Mouse (Mus musculus) gastrocnemius, postnatal 4 days (tissue): Measurements from ENCODE around the gene Rnd1. TPM values are rescaled to one million over a fixed set of nuclear protein-coding genes. Genes with fewer than 3 reads are reported as not detected.

Experiments
- DNase-seq, 2 experiments: peaks; one replicate each; pipeline ENCODE4 v3.0.0; 2021 to 2022; ENCODE audit warnings: low spot score in 2 of 2, mixed read lengths in 2 of 2
- total RNA-seq, 2 experiments: library from RNA; stranded (reverse); gene quantifications; 2 replicates each; pipeline ENCODE4 v1.2.3; 2021

The Rnd1 gene
- total RNA-seq, 2 experiments from 2014 or later, result 0.75 to 1.2 TPM

- no peak for DNase-seq
Measured at GRCm38 (mm10) chr15:98645057-98646026, 31.9 kb downstream of the Rnd1 start.

- DNase-seq, result no peak
Measured at GRCm38 (mm10) chr15:98644406-98644805, 32.9 kb downstream of the Rnd1 start.

GRCm38 (mm10) chr15:98640157-98640556 lies 37.1 kb downstream of the Rnd1 start:
- no peak for DNase-seq

GRCm38 (mm10) chr15:98637155-98637554 lies 40.1 kb downstream of the Rnd1 start:
- DNase-seq, result no peak

DNA sequence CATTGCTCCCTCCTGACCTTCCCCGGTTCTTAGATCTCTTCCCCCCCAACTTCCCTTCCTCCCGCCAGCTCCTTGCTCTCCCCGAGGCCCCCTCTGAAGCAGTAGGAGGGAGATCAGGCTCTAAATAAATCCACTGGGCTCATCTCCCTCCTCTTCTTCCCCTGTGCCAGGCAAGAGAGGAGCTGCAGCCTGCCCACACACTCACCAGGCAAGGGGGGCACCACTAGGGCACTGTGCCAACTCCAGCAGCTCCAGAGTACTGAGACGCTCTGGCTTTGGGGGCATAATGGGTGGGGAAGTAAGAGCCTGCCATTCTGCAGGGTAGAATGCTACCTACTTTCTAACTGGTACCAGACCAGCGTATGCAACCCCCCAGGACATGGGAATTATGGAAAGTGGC lies 40.7 kb downstream of the Rnd1 start:
- DNase-seq, result no peak

DNA sequence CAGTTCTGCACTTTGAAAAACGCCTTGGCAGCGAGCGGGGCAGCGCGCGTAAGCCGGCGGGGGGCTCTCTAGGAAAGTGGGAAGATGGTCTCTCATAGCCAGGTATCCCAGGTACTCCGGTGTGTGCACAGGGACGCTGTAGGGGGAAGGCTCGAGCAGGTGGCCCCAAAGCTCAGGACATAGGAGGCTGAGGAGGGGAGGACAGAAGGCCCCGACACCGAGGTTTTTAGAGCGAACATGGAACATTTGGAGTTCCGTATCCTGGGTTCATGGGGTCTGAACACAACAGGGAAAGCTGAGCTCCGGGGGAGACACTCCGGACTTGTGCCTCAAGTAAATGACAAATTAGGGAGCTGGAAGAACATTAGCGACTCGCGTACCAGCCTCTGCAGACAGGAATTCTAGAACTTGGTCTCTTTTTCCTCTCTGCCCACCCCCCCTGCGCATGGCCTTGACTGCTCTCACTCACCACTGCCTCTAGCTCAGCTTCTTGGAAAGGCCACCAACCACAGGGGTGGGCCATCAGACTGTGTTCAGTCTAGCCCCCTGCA lies 41.9 kb downstream of the Rnd1 start:
- DNase-seq, result no peak

DNA sequence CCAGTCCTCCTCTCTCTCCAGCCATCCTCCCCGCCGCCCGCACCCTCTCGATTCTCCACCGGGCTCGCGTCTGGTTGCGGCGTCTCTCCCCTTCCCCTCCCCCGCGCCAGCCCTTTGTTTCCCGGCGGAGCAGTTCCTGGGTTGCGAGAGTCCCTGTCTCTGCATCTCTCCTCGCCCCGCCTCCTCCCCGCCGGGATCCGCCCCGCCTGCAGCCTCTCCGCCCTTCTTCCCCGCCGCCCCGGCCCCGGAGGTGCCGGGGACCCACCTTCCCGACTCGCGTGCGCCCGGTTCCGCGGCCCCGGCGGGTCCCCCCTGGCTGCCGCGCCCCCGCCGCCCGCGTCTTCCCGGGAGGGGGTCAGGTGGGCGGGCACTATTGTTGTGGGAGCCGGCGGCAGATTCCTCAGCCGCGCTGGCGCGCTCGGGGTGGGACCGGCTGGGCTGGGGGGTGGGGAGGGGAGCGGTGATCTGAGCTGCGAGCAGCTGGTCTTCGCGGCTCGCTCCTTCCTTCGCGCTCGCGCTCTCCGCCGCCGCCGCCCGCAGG lies 42.6 kb downstream of the Rnd1 start:
- peak; percentile 64 to 81 for DNase-seq

- DNase-seq, result no peak
Measured at GRCm38 (mm10) chr15:98633822-98634470, 43.3 kb downstream of the Rnd1 start.

GRCm38 (mm10) chr15:98632921-98633320 lies 44.3 kb downstream of the Rnd1 start:
- no peak for DNase-seq

GRCm38 (mm10) chr15:98632107-98632744 lies 45.0 kb downstream of the Rnd1 start:
- DNase-seq, result peak; percentile 54 to 67

GRCm38 (mm10) chr15:98631493-98631892 lies 45.8 kb downstream of the Rnd1 start:
- peak; percentile 77 to 83 for DNase-seq

DNA sequence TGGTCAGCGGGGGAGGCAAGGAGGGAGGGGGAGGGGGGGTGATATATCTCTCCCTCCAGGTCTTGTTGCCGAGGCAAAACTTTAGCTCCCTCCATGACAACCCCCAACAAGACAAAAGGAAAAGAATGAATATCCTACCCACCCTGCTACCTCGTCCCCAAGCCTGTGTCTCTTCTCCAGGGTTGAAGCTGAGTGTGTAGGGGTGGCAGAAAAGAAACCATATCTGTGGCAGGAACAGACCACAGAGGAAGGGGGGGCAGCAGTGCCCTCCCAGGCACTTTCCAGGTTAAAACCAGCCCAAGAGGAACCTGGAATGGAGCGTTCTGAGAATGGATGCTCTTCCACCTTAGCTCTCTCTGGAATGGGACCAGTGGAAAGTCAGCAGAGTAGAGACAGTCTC lies 46.7 kb downstream of the Rnd1 start, which contains the start of gene Cacnb3:
Gene Cacnb3, plus strand, starts transcription at position 301 of the 400 bp plus-strand sequence.
- DNase-seq, result no peak

- DNase-seq, result no peak
Measured at GRCm38 (mm10) chr15:98629464-98629863, 47.8 kb downstream of the Rnd1 start.

DNA sequence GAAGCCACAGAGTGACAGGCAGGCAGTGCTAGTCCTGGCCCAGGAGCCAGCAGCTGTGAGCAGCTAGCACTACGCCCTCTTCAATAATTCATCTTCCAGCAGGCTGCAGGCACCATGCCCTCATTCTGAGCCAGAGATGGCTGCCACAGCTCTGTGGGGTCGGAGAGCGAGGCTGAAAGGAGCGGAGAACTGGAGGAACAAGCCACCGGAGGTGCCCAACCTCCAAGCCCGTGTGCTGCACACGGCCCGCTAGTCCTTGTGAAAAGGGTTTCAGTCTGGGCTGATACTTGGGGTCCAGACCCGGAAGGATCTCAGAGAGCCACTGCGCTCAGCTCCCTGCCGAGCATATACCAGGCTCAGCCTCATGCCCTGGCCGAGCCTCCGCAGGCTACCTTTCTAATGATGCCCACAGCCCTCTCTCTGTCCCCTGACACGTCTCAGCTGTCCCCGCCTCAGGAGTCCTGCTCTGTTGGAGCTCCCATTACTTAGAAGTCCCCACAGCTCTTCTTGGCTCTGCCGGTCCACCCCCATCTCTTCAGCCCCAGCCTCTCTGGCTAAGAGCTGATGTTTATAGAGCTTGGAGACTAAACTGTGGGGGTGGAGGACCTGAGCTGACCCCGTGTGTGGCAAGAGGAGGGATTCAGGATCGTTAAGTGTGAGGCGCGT lies 48.5 kb downstream of the Rnd1 start:
- no peak for DNase-seq

DNA sequence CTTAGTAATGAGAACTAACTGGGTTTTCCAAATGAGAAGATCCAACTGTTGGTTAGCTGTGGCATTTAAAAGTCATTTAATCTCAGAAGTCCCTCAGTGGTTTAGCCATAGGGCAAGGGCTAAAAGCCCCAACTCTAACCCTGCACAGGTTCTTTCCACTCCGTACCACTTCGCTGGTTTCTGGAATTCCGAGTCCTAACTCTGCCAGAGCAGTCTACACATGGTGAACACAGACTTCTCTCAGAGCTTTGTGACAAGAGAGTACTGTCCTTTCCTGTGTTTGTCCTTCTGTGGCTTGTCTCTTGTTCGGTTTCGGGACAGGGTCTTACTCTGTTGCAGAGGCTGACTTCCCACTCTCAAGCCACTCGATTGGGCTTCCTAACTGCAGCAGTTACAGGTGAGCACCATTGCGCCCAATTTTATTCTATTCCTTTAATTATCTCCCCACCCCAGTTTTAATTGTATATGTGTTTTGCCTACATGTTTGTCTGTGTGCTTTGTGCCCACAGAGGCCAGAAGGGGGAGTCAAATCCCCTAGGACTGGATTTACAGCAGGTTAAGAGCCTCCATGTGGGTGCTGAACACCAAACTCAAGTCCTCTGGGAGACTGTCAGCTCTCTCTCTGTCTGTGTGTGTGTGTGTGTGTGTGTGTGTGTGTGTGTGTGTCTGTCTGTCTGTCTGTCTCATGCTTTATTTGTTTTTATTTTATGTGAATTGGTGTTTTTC lies 50.6 kb downstream of the Rnd1 start:
- no peak for DNase-seq

GRCm38 (mm10) chr15:98626078-98626477 lies 51.2 kb downstream of the Rnd1 start:
- no peak for DNase-seq

DNA sequence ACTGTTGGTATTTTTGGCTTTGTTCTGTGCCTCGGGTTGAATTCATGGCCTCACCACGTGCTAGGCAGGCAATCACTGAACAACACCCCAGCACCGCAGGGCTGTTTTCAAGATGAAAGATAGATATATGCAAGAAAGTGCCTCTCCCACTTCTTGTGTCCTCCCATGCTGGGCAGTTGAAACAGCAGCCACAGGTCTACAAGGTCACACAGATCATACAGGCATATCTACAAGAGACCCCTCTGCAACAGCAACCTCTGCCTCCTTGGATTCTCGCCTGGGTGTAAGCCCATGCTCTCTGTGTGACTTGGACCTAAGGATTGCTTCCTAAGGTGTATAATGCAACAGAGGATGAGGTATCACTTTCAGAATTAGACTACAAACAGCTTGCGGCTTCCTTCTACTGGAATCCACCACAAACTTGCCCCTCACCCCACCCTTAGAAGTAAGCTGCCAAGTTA lies 53.9 kb downstream of the Rnd1 start:
- no peak for DNase-seq

DNA sequence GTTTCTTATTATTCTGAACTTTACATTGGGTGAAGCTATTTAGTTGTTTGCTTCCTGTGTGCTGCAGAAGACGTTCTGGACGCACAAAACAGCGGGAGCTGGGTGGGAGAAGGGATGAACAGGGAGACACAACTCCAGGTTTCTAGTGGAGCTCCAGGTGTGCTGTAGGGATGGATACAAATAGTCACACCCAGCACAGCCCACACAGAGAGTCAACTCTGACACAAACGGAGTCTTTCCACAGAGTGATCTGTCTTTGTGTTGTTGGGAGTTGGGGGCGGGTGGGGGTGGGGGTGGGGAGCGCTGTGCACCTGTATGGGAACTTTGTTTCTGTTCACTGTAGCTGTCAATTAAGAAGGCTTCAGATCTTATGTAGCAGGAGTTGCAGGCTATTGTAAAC lies 54.5 kb downstream of the Rnd1 start:
- DNase-seq, result no peak

DNA sequence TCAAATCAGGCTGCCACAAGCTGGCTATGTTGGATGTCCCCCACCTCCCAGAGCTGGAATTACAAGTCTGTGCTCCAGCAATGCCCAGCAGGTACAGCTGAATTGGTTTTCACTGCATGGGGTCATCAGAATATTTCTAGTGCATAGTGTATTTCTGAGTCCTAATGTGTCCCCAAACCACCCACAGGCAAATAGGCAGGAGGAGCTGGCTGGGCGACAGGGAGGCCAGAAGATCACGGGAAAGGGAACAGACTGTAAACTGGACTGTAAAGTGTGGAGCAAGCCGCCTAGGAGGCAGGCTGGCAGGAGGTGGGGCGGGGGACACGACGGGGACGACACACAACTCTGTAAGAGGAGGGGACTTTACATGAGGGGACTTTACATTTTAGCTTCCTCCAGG lies 55.1 kb downstream of the Rnd1 start:
- no peak for DNase-seq

DNA sequence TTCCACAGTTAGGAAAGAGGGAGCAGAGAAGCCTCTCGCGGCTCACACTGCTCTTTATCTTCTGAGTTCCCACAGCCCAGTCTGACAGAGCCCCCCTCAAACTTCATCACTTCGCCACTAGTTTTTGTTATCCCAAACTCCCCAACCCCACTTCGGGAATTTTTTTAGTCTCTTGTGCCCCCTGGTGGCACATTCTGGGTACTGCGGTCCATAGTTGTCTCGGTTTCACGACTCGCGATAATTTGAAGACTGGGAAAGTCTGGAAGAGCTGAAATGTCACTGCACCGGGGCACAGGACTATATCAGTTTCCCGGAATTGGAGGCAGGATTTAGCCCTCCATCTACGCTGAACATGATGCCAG lies 60.1 kb downstream of the Rnd1 start:
- DNase-seq, result peak; percentile 58 to 68
